Mouse (Mus musculus): ENCODE measurements around the gene Adgrv1. TPM values are rescaled to one million over a fixed set of nuclear protein-coding genes. Genes with fewer than 3 reads are reported as not detected.

Adgrv1 gene
- polyA plus RNA-seq, 1 experiment from 2014 or later = 2.4 TPM

DNA sequence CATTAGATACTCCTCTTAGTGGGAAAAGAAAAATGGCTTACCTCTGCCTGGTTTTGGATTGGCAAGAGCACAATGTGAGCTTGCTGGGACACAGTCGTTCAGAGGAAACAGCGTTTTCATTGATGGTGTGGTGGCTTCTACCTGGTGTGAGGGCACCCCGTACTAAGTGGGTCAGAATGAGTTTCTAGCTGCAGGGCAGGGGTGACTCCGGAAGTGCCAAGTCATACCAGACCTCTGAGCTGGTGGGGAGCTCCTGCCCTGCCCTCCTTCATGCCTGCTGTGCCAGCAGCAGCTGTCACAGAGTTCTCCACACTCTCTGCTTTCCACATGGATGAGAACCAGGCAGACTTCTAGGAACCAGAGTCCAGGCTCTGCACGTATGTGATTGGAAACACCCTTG is 582.0 kb downstream of the Adgrv1 start:
- H3K4me3 ChIP-seq = no peak overlapping the region
- 67% methylated on average over 5 of the region's 5 CpGs for WGBS
- no peak overlapping the region for H3K9ac ChIP-seq
- no peaks in the 10 kb centered on the region for H3K4me1 ChIP-seq
- no peaks in the 10 kb centered on the region for H3K36me3 ChIP-seq
- no peaks in the 10 kb centered on the region for H3K27me3 ChIP-seq
- no peak for ATAC-seq (ENCODE audit: borderline replicate concordance, extremely low read depth, low FRiP score, low TSS enrichment)
- H3K9me3 ChIP-seq = no peaks in the 10 kb centered on the region
- no peak overlapping the region for H3K27ac ChIP-seq
- H3K4me2 ChIP-seq = no peak overlapping the region

- Histone ChIP-seq H3K27me3 (no peaks in the 10 kb centered on the region), H3K36me3 (no peaks in the 10 kb centered on the region), H3K9me3 (no peaks in the 10 kb centered on the region), H3K9ac (no peak overlapping the region), H3K27ac (no peak overlapping the region), H3K4me2 (no peak overlapping the region), H3K4me1 (no peaks in the 10 kb centered on the region), H3K4me3 (no peak overlapping the region)
- WGBS = 71% methylated on average over 11 of the region's 11 CpGs
- no peak for ATAC-seq (ENCODE audit: borderline replicate concordance, extremely low read depth, low FRiP score, low TSS enrichment)
Observed at GRCm38 (mm10) chr13:81045345-81045744, 587.6 kb downstream of the Adgrv1 start.

Small RNA genes lying within 50 kb of the gene (microRNA-seq; reads per million reads assigned to microRNA genes)
- not detected for gene Gm25241

Other genes with a start within 250 kb of the Adgrv1 start
- 23.8 and 27.7 TPM in 2 replicates for gene Lysmd3, start 24.5 kb upstream of the Adgrv1 start, polyA plus RNA-seq (2015; fragmentation: Nextera tagmentation; extraction: Ambion mirVana)
- gene Polr3g, start 77.9 kb upstream of the Adgrv1 start, polyA plus RNA-seq (2015; fragmentation: Nextera tagmentation; extraction: Ambion mirVana) = 12.1 and 12.5 TPM in 2 replicates
- gene Mblac2, start 78.2 kb upstream of the Adgrv1 start, polyA plus RNA-seq (2015; fragmentation: Nextera tagmentation; extraction: Ambion mirVana) = 4.8 and 6.3 TPM in 2 replicates
- gene Cetn3, start 149.9 kb upstream of the Adgrv1 start, polyA plus RNA-seq (2015; fragmentation: Nextera tagmentation; extraction: Ambion mirVana) = 195 and 202 TPM in 2 replicates